Mouse (Mus musculus) kidney, adult 2 months (tissue): Measurements from ENCODE around the gene Tnrc18.

ENCODE experiments used
- CTCF ChIP-seq: fragments of 200-500 bp; conservative IDR thresholded peaks from 2 replicates; pipeline ENCODE4 v1.5.1; 2011; ENCODE audit warnings: low read depth, mild to moderate bottlenecking, control low read depth, low read length, moderate library complexity, mixed read lengths; ENCODE audit not compliant: insufficient read depth, insufficient read length
- POLR2A ChIP-seq: fragments of 200-500 bp; IDR thresholded peaks from one replicate; pipeline ENCODE4 v1.6.1; 2011; ENCODE audit warnings: low read depth, low read length, control low read depth

- no peak for TF ChIP-seq POLR2A
- TF ChIP-seq CTCF = no peak
Observed at GRCm38 (mm10) chr5:142786215-142786614, 31.2 kb downstream of the Tnrc18 start.
